Mouse (Mus musculus): ENCODE results near the gene Gm20662. TPM values are rescaled to one million over a fixed set of nuclear protein-coding genes. Genes with fewer than 3 reads are reported as not detected.

The Gm20662 gene
- polyA plus RNA-seq, 1 experiment from 2014 or later = 0.46 TPM

GRCm38 (mm10) chr9:108063361-108063760, 67.2 kb downstream of the Gm20662 start:
- WGBS = 81% methylated on average over 12 of the region's 12 CpGs
- Histone ChIP-seq H3K9ac (no peak overlapping the region), H3K4me1 (0 out of 2 replicates have a peak, but pooled peaks cover 4% of the 10 kb centered on the region), H3K4me2 (no peak overlapping the region), H3K27ac (no peak overlapping the region), H3K4me3 (replicated peaks) (no peak overlapping the region), H3K27me3 (replicated peaks) (no peaks in the 10 kb centered on the region), H3K9me3 (no peaks in the 10 kb centered on the region), H3K36me3 (peaks cover 30% of the 10 kb centered on the region)
- ATAC-seq (ENCODE audit: insufficient read depth, low FRiP score, low read depth) = no peak

- 0 out of 2 replicates have a peak, but pooled peaks cover 4% of the 10 kb centered on the region for H3K4me1 ChIP-seq
- H3K27ac ChIP-seq = no peak overlapping the region
- peaks cover 34% of the 10 kb centered on the region for H3K36me3 ChIP-seq
- peak; percentile 51; the same call in 1 of the 2 replicates for ATAC-seq (ENCODE audit: insufficient read depth, low FRiP score, low read depth)
- WGBS = 39% methylated on average over 5 of the region's 5 CpGs
- no peak overlapping the region for H3K4me3 ChIP-seq (replicated peaks)
- no peaks in the 10 kb centered on the region for H3K27me3 ChIP-seq (replicated peaks)
- H3K4me2 ChIP-seq = no peak overlapping the region
- no peaks in the 10 kb centered on the region for H3K9me3 ChIP-seq
- no peak overlapping the region for H3K9ac ChIP-seq
Measured at GRCm38 (mm10) chr9:108065491-108066011, 69.4 kb downstream of the Gm20662 start.

GRCm38 (mm10) chr9:108067199-108067598, 71.0 kb downstream of the Gm20662 start:
- Histone ChIP-seq H3K27me3 (replicated peaks) (no peaks in the 10 kb centered on the region), H3K9ac (no peak overlapping the region), H3K9me3 (no peaks in the 10 kb centered on the region), H3K4me2 (no peak overlapping the region), H3K4me1 (0 out of 2 replicates have a peak, but pooled peaks cover 4% of the 10 kb centered on the region), H3K27ac (no peak overlapping the region), H3K36me3 (peaks cover 28% of the 10 kb centered on the region), H3K4me3 (replicated peaks) (no peak overlapping the region)
- ATAC-seq (ENCODE audit: insufficient read depth, low FRiP score, low read depth) = no peak
- WGBS = 75% methylated on average over 7 of the region's 7 CpGs

GRCm38 (mm10) chr9:108067900-108068299, 71.8 kb downstream of the Gm20662 start:
- H3K4me2 ChIP-seq = no peak overlapping the region
- peaks cover 22% of the 10 kb centered on the region for H3K36me3 ChIP-seq
- 20% methylated on average over 8 of the region's 8 CpGs for WGBS
- H3K4me3 ChIP-seq (replicated peaks) = no peak overlapping the region
- H3K27me3 ChIP-seq (replicated peaks) = no peaks in the 10 kb centered on the region
- H3K9ac ChIP-seq = no peak overlapping the region
- no peak for ATAC-seq (ENCODE audit: insufficient read depth, low FRiP score, low read depth)
- H3K4me1 ChIP-seq = 0 out of 2 replicates have a peak, but pooled peaks cover 4% of the 10 kb centered on the region
- H3K9me3 ChIP-seq = no peaks in the 10 kb centered on the region
- 0 out of 2 replicates have a peak overlapping the region, but pooled peaks have one; percentile 16 for H3K27ac ChIP-seq

- no peak for ATAC-seq (ENCODE audit: insufficient read depth, low FRiP score, low read depth)
- H3K4me1 ChIP-seq = no peaks in the 10 kb centered on the region
- H3K27me3 ChIP-seq (replicated peaks) = no peaks in the 10 kb centered on the region
- H3K9ac ChIP-seq = no peak overlapping the region
- no peak overlapping the region for H3K4me3 ChIP-seq (replicated peaks)
- no peaks in the 10 kb centered on the region for H3K9me3 ChIP-seq
- 91% methylated on average over 9 of the region's 9 CpGs for WGBS
- no peak overlapping the region for H3K27ac ChIP-seq
- H3K4me2 ChIP-seq = no peak overlapping the region
- peaks cover 14% of the 10 kb centered on the region for H3K36me3 ChIP-seq
Measured at GRCm38 (mm10) chr9:108069007-108069406, 72.9 kb downstream of the Gm20662 start.

GRCm38 (mm10) chr9:108069529-108069928, 73.4 kb downstream of the Gm20662 start:
- Histone ChIP-seq H3K27me3 (replicated peaks) (no peaks in the 10 kb centered on the region), H3K4me2 (no peak overlapping the region), H3K36me3 (peaks cover 13% of the 10 kb centered on the region; the same call in 1 of the 2 replicates), H3K4me3 (replicated peaks) (no peak overlapping the region), H3K9me3 (no peaks in the 10 kb centered on the region), H3K27ac (no peak overlapping the region), H3K4me1 (no peaks in the 10 kb centered on the region), H3K9ac (no peak overlapping the region)
- WGBS = 90% methylated on average over 7 of the region's 7 CpGs
- no peak for ATAC-seq (ENCODE audit: insufficient read depth, low FRiP score, low read depth)

GRCm38 (mm10) chr9:108071801-108072200, 75.7 kb downstream of the Gm20662 start:
- peaks cover 13% of the 10 kb centered on the region; the same call in 1 of the 2 replicates for H3K36me3 ChIP-seq
- 71% methylated on average over 4 of the region's 4 CpGs for WGBS

GRCm38 (mm10) chr9:108072481-108072924, 76.4 kb downstream of the Gm20662 start:
- H3K9ac ChIP-seq = no peak overlapping the region
- H3K27ac ChIP-seq = peak overlapping the region; percentile 49; the same call in 1 of the 2 replicates
- H3K4me1 ChIP-seq = no peaks in the 10 kb centered on the region; the same call in 1 of the 2 replicates
- ATAC-seq (ENCODE audit: insufficient read depth, low FRiP score, low read depth) = no peak
- no peak overlapping the region for H3K4me2 ChIP-seq
- H3K4me3 ChIP-seq (replicated peaks) = no peak overlapping the region
- 55% methylated on average over 9 of the region's 9 CpGs for WGBS
- H3K27me3 ChIP-seq (replicated peaks) = no peaks in the 10 kb centered on the region
- H3K36me3 ChIP-seq = peaks cover 13% of the 10 kb centered on the region; the same call in 1 of the 2 replicates
- no peaks in the 10 kb centered on the region for H3K9me3 ChIP-seq

More at GRCm38 (mm10) chr9:108071801-108072200, 75.7 kb downstream of the Gm20662 start:
- no peaks in the 10 kb centered on the region for H3K4me1 ChIP-seq
- H3K9ac ChIP-seq = no peak overlapping the region
- H3K9me3 ChIP-seq = no peaks in the 10 kb centered on the region
- H3K4me2 ChIP-seq = no peak overlapping the region
- H3K27ac ChIP-seq = peak overlapping the region; percentile 49; the same call in 1 of the 2 replicates
- no peak for ATAC-seq (ENCODE audit: insufficient read depth, low FRiP score, low read depth)
- no peak overlapping the region for H3K4me3 ChIP-seq (replicated peaks)
- no peaks in the 10 kb centered on the region for H3K27me3 ChIP-seq (replicated peaks)

- Histone ChIP-seq H3K36me3 (peaks cover 13% of the 10 kb centered on the region; the same call in 1 of the 2 replicates), H3K4me2 (no peak overlapping the region), H3K9me3 (no peaks in the 10 kb centered on the region), H3K27me3 (replicated peaks) (no peaks in the 10 kb centered on the region), H3K27ac (no peak overlapping the region), H3K9ac (no peak overlapping the region), H3K4me1 (peaks cover 6% of the 10 kb centered on the region; the same call in 1 of the 2 replicates), H3K4me3 (replicated peaks) (no peak overlapping the region)
- 61% methylated on average over 7 of the region's 7 CpGs for WGBS
- ATAC-seq (ENCODE audit: insufficient read depth, low FRiP score, low read depth) = no peak
Measured at GRCm38 (mm10) chr9:108073141-108073930, 77.2 kb downstream of the Gm20662 start.

GRCm38 (mm10) chr9:108080168-108080567, 84.0 kb downstream of the Gm20662 start, which contains the start of gene Mst1:
TSS of gene Mst1 (plus strand) at chr9:108080436.
- ATAC-seq (ENCODE audit: insufficient read depth, low FRiP score, low read depth) = peak; percentile 77
- H3K4me2 ChIP-seq = peak within 1 kb of the TSS; percentile 91
- peaks cover 19% of the 10 kb centered on the region for H3K27me3 ChIP-seq (replicated peaks)
- H3K9me3 ChIP-seq = no peaks in the 10 kb centered on the region
- peaks cover 6% of the 10 kb centered on the region for H3K36me3 ChIP-seq
- H3K27ac ChIP-seq = peak within 1 kb of the TSS; percentile 58
- peaks cover 27% of the 10 kb centered on the region for H3K4me1 ChIP-seq
- peak within 1 kb of the TSS; percentile 95 for H3K4me3 ChIP-seq (replicated peaks)
- WGBS = 70% methylated on average over 5 of the region's 5 CpGs
- H3K9ac ChIP-seq = peak within 1 kb of the TSS; percentile 98

- Histone ChIP-seq H3K4me3 (replicated peaks) (peak overlapping the region; percentile 18; the same call in 1 of the 2 replicates), H3K4me2 (peak overlapping the region; percentile 48), H3K36me3 (peaks cover 26% of the 10 kb centered on the region), H3K4me1 (peaks cover 27% of the 10 kb centered on the region), H3K27me3 (replicated peaks) (peaks cover 19% of the 10 kb centered on the region), H3K27ac (no peak overlapping the region), H3K9me3 (no peaks in the 10 kb centered on the region), H3K9ac (0 out of 2 replicates have a peak overlapping the region, but pooled peaks have one; percentile 16)
- no peak for ATAC-seq (ENCODE audit: insufficient read depth, low FRiP score, low read depth)
- WGBS = 5% methylated on average over 19 of the region's 19 CpGs
Measured at GRCm38 (mm10) chr9:108082549-108082948, 86.4 kb downstream of the Gm20662 start.
